Mouse (Mus musculus): ENCODE data around the gene Mab21l2. TPM values are rescaled to one million over a fixed set of nuclear protein-coding genes. Genes with fewer than 3 reads are reported as not detected.
A peak's percentile ranks its signal among the peaks of the same experiment; 100 is the strongest.

Mab21l2 gene
- polyA plus RNA-seq, 1 experiment from 2014 or later = 82.0 TPM

DNA sequence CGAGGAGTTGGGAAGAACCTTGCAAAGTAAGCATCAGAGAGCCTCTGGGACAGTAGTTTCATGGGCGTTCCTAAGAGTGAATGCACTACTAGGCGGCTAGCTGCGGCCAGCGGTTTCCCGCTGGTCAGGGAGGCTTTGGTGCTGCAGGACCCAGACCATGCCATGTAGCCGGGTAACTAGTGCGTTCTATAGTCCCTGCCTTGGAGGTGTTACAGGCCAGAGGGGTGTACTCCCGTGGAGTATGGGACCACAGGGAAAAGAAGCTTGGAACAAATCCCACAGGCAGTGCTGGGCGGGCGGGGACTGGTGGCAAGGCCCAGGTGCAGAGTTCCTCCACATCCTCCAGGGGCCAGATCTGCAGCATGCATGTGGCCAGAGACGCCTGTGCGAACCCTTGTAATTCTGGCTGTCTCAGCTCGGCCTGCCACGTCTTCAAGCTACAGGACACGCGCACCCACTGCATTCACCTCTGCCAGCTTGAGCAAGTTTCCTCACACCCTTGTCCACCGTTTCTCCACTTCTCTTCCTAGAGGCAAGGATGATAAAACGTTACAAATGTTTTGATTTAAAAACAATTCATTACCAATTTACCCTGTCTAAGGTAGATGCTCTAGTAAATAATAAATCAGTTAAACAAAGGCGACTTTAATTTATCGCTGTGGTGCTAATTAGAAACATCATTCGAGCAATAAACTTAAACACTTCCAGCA is 2.0 kb upstream of the Mab21l2 start:
- Histone ChIP-seq H3K4me1 (peaks cover 81% of the 10 kb centered on the region), H3K9me3 (replicated peaks) (no peaks in the 10 kb centered on the region), H3K27ac (replicated peaks) (peak overlapping the region; percentile 95), H3K4me3 (peak overlapping the region; percentile 85), H3K36me3 (no peaks in the 10 kb centered on the region), H3K27me3 (ENCODE audit: low read depth, poor library complexity, severe bottlenecking) (peaks cover 98% of the 10 kb centered on the region)
- peak; percentile 71 for DNase-seq (ENCODE audit: low spot score)
- 2% methylated on average over 22 of the region's 22 CpGs for WGBS

DNA sequence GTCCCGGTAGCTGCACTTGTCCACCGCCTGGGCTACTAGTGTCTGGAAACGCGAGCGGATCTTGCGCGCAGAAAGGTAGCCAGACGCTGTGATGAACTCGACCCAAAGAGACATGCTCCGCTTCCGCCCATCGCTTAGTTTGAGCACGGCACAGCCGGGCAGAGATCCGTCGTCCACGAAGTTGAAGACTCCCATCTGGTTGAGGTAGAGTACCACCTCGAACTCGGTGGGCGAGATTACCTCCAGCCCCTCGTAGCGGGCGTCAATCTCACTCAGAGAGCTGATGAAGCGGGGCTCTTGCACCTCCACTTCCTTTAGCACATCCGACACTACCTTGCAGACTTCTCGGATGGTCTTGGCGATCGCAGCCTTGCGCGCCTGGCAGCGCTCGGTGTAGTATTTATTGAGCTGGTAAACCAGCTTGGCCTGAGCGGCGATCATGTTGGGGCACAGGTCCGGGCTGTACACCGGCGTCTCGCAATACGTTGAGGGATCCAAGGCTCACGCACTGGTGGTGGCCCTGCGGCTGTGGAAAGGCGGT is 1.1 kb downstream of the Mab21l2 start:
- peak overlapping the region; percentile 85 for H3K4me3 ChIP-seq
- peak overlapping the region; percentile 95 for H3K27ac ChIP-seq (replicated peaks)
- peak; percentile 66 for DNase-seq (ENCODE audit: low spot score)
- peaks cover 90% of the 10 kb centered on the region for H3K27me3 ChIP-seq (ENCODE audit: low read depth, poor library complexity, severe bottlenecking)
- H3K4me1 ChIP-seq = peaks cover 72% of the 10 kb centered on the region
- under 1% methylated on average over 42 of the region's 42 CpGs for WGBS
- H3K36me3 ChIP-seq = no peaks in the 10 kb centered on the region
- H3K9me3 ChIP-seq (replicated peaks) = no peaks in the 10 kb centered on the region

DNA sequence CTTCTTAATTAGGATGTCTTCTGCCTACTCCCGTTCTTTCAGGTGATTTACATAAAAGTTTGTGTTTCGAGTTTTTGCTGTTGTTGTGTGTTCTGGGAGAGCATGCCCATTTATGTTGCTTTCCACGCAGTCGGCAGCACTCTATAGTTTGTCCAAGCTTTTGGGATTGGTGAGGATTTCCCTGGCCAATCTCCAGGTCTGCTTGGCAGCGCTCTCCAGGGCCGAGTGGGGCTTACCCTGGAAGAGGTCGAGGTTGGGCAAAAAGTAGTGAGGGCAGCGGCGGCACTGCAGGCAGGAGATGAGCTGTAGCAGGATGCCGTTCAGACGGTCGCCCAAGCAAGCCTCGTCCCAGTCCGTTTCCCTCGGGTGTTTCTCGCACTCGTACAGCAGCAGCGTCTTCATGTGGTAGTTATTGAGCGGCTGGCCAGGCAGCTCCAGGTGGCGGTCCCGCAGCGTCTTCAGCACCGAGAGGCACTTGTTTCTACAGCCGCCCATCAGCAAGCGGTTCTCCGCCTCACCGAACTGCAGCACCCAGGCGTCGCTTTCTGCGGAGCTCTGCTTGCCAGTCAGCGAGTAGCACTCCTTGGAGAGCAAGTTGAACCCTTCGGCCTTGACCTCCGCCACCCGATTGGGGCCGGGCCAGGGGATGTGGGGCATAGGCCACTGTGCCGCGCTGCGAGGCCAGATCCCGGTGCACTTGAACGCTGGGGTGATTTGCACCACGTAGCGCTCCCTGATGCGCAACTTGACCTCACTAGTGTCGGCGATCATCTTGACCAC is 1.8 kb downstream of the Mab21l2 start:
- H3K27ac ChIP-seq (replicated peaks) = peak overlapping the region; percentile 95
- DNase-seq (ENCODE audit: low spot score) = peak; percentile 75
- under 1% methylated on average over 45 of the region's 45 CpGs for WGBS
- H3K4me3 ChIP-seq = peak overlapping the region; percentile 85
- H3K27me3 ChIP-seq (ENCODE audit: low read depth, poor library complexity, severe bottlenecking) = peaks cover 90% of the 10 kb centered on the region
- peaks cover 72% of the 10 kb centered on the region for H3K4me1 ChIP-seq
- no peaks in the 10 kb centered on the region for H3K9me3 ChIP-seq (replicated peaks)
- H3K36me3 ChIP-seq = no peaks in the 10 kb centered on the region

DNA sequence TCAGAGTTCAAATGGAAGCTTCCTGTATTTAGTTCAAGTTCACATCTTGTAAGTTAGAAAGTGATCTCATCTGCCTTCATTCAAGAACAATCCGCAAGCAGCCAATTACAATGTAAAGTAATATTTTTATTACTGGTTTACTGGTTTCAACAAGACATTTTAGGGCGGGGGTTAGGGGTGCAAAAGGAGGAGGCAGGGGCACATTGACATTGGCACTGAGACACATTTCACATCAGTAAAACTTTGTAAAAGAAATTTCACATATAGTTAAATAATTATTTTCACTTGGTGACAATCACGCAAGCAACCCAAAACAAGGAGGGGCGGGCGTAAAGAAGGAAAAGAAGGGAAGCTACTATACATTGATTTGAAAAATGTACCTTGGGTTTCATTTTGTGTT is 2.5 kb downstream of the Mab21l2 start:
- Histone ChIP-seq H3K27ac (replicated peaks) (peak overlapping the region; percentile 95), H3K27me3 (ENCODE audit: low read depth, poor library complexity, severe bottlenecking) (peaks cover 90% of the 10 kb centered on the region), H3K4me1 (peaks cover 71% of the 10 kb centered on the region), H3K4me3 (peak overlapping the region; percentile 85), H3K36me3 (no peaks in the 10 kb centered on the region), H3K9me3 (replicated peaks) (no peaks in the 10 kb centered on the region)
- DNase-seq (ENCODE audit: low spot score) = peak; percentile 28
- 13% methylated on average over 5 of the region's 5 CpGs for WGBS

DNA sequence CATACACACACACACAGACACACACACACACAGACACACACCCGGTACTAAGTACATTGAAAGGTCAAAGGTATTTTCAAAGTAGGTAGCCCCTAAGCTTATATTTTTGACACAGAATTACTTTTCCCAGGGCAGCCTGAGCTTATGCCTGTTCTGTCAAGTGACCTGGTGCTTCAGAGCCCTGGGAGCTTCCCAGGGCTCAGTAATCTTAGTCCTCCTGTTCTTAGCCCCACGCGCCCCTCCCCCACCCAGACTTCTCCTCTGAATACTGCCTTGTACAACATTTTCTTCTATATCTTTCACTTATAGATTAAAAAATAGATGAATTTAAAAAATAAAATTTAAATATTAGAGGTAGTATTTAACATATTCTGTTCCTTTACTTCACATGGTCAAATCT is 3.6 kb downstream of the Mab21l2 start:
- no peaks in the 10 kb centered on the region for H3K36me3 ChIP-seq
- no peaks in the 10 kb centered on the region for H3K9me3 ChIP-seq (replicated peaks)
- H3K27ac ChIP-seq (replicated peaks) = peak overlapping the region; percentile 76
- H3K4me1 ChIP-seq = peaks cover 71% of the 10 kb centered on the region
- peak; percentile 71 for DNase-seq (ENCODE audit: low spot score)
- peaks cover 88% of the 10 kb centered on the region for H3K27me3 ChIP-seq (ENCODE audit: low read depth, poor library complexity, severe bottlenecking)
- 7% methylated on average over 3 of the region's 3 CpGs for WGBS
- H3K4me3 ChIP-seq = peak overlapping the region; percentile 85

DNA sequence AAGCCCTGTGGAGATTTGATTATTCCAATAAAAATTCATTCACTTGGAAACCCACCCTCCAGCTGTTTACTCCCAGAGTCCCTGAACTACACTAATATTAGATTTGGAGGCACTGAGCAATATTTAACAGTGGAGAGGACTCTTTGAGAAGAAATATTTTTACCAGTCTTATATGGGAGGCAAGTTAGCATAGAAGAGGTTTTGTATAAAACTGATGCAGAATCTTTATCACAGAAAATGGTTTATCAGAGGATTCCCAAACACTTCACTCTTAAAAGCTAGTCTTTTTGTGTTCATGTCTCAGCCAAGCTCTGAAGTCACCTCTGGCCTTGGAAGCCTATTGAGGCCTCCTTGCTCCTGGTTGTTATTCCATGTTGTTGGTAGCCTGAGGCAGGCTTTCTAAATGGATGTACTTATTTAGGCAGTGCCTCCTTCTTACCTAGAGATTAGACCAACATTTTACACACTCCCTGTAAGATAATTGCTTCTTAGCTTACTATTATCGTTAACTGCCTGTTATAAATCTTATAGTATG is 6.5 kb downstream of the Mab21l2 start:
- 60% methylated on average over 1 of the region's 1 CpGs for WGBS
- DNase-seq (ENCODE audit: low spot score) = no peak
- no peaks in the 10 kb centered on the region for H3K36me3 ChIP-seq
- peak overlapping the region; percentile 76 for H3K27ac ChIP-seq (replicated peaks)
- peaks cover 79% of the 10 kb centered on the region for H3K27me3 ChIP-seq (ENCODE audit: low read depth, poor library complexity, severe bottlenecking)
- H3K4me3 ChIP-seq = peak overlapping the region; percentile 85
- H3K4me1 ChIP-seq = peaks cover 61% of the 10 kb centered on the region
- no peaks in the 10 kb centered on the region for H3K9me3 ChIP-seq (replicated peaks)

DNA sequence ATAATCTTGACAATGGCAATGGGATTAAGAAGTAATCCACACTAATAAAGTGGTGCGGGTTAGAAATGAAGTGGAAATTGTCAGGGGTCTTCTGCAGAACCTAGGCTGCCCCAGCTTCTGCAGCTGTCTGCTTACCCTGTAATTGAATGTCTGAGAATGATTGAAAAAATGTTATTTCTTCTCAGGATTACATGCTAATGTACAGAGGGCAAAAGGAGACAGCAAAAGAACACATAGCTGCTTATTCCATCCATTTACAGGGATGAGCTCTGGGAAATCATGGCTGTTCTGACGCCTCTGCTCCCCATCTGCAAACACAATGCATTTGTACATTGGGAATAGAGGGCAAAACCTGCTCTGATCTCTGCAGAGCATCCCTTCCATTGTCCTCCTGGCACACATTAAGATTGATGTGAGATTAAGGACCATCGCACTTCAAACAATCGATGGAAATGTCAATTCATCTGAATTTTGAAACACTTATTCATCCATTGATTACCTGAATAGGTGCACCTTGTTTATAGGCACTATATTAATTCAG is 7.3 kb downstream of the Mab21l2 start:
- Histone ChIP-seq H3K27me3 (ENCODE audit: low read depth, poor library complexity, severe bottlenecking) (peaks cover 71% of the 10 kb centered on the region), H3K4me3 (peak overlapping the region; percentile 85), H3K4me1 (peaks cover 53% of the 10 kb centered on the region), H3K36me3 (no peaks in the 10 kb centered on the region), H3K27ac (replicated peaks) (peak overlapping the region; percentile 70), H3K9me3 (replicated peaks) (no peaks in the 10 kb centered on the region)
- WGBS = 35% methylated on average over 4 of the region's 4 CpGs
- no peak for DNase-seq (ENCODE audit: low spot score)

DNA sequence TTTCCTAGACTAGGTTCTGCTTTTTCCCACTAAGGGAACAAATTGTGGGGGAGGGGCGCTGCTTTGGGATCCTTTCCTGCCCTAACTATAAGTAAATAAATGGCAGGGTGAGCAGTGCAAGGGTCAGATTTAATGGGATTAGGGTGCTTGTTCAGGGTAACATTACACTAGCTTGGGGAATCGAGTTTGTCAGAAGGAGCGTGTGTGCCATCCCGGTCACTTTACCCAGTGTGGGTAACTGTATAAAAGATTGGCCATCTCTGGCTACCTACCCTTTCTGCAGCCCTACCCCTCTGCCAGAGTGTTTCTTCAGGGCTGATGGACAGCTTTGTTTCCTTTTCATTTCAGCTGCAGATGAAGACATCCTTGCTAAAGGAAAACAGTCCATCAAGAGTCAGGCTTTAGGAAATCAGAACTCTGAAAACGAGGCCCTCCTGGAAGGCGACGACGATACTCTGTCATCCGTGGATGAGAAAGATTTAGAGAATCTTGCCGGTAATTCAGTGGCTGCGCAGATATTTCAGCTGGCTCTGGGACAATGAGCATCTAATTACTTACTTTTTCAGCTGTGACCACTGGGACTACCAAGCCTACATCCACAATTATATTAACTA is 8.8 kb downstream of the Mab21l2 start:
- H3K4me3 ChIP-seq = peak overlapping the region; percentile 85
- peak overlapping the region; percentile 73 for H3K27ac ChIP-seq (replicated peaks)
- H3K9me3 ChIP-seq (replicated peaks) = no peaks in the 10 kb centered on the region
- peaks cover 64% of the 10 kb centered on the region for H3K27me3 ChIP-seq (ENCODE audit: low read depth, poor library complexity, severe bottlenecking)
- peak; percentile 53 for DNase-seq (ENCODE audit: low spot score)
- no peaks in the 10 kb centered on the region for H3K36me3 ChIP-seq
- peaks cover 49% of the 10 kb centered on the region for H3K4me1 ChIP-seq
- 10% methylated on average over 11 of the region's 11 CpGs for WGBS

DNA sequence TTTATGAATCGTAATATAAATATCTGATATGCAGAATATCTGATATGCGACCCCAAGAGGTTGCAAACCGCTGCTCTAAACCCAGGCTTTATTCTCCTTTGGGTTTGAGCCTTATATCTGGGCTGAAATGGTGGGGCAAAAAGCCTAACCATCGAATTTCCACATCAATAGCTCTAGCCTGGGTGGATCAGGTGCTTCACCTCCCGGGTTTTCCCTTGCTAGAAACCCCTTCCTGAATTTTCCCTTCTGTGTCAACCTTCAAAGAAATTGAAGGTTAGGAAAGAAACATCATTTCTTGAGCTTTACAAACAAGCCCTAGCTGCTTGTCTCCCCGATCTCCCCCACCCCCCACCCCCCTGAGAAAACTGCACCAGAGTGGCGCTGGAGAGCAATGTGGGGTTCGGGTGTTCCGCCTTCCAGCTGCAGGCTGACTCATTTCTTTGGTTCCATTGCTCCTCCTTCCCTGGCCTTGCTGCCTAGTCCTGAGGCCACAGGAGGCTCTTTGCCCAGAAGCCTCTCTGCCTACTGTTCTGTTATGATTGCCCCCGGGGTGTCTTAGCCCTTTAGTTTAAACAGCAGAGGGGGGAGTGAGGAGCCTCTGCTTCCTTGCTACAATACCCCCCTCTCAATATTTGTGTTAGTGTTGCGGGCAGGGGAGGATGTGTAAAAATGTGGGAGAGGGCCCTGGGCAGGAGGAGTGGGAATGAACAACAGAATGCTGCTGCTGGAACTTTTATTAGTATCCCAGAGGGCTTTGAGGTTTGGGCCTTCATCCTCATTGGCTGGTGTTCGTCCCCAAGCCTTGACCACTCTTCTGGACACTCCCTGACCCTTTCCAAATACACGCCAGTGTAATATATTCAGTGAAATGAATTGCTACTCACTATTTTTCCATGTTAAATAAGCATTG is 9.5 kb downstream of the Mab21l2 start:
- peaks cover 59% of the 10 kb centered on the region for H3K27me3 ChIP-seq (ENCODE audit: low read depth, poor library complexity, severe bottlenecking)
- DNase-seq (ENCODE audit: low spot score) = peak; percentile 37
- no peaks in the 10 kb centered on the region for H3K36me3 ChIP-seq
- H3K27ac ChIP-seq (replicated peaks) = peak overlapping the region; percentile 73
- WGBS = 13% methylated on average over 13 of the region's 13 CpGs
- H3K4me1 ChIP-seq = peaks cover 49% of the 10 kb centered on the region
- H3K4me3 ChIP-seq = peak overlapping the region; percentile 85
- no peaks in the 10 kb centered on the region for H3K9me3 ChIP-seq (replicated peaks)

DNA sequence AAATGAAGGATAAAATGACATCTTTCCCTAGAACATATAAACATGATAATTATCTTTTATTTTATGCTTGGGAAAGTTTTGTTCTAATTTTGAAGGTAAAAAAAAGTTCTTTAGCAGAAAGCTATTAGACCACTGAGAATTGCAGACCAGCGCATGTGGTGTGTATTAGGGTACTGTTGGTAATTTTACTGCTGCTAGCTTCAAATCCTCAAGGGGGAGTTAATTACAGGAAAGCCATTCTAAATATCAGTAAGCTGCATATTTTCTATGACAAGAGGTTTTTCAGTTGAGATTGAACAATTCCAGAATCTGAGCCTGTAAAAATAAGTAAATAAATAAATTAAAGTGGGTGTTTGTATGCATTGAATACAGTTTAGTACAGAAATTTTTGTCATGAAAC is 11.7 kb downstream of the Mab21l2 start:
- Histone ChIP-seq H3K4me3 (no peak overlapping the region), H3K27me3 (ENCODE audit: low read depth, poor library complexity, severe bottlenecking) (peaks cover 37% of the 10 kb centered on the region), H3K4me1 (peaks cover 35% of the 10 kb centered on the region), H3K9me3 (replicated peaks) (no peaks in the 10 kb centered on the region), H3K27ac (replicated peaks) (no peak overlapping the region), H3K36me3 (no peaks in the 10 kb centered on the region)
- no peak for DNase-seq (ENCODE audit: low spot score)
- WGBS = 74% methylated on average over 1 of the region's 1 CpGs

DNA sequence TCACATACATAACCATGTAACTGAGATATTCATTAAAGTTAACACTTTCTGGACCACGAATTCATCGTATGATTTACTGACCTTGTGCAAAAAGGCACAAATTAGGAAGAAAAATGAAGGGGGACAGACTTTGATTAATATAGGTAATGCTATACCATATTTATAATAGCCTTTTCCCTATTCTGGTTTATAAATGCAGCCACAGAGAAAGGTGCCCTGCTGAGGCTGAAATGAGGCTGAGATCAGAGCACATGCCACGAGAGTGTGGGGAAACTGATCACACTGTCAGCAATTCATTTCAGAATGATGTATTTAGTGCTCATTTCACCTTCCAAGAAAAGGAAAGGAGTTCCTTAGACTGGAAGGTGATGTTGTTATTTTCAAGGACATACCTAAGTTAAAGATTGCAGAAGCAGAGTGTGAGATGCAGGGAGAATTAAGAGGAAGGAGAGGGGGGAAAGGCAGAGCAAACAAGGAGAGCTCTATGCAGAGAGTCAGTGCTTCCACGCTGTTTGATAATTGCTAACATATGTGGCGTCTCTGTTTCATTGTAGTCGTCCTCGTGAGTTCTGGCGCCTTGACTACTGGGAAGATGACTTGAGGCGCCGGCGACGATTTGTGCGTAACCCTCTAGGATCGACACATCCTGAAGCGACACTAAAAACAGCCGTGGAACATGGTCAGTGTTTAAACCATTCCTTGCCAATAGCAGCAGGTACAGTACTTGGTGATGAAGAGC is 16.7 kb downstream of the Mab21l2 start:
- Histone ChIP-seq H3K27ac (replicated peaks) (no peak overlapping the region), H3K27me3 (ENCODE audit: low read depth, poor library complexity, severe bottlenecking) (no peaks in the 10 kb centered on the region), H3K4me1 (no peaks in the 10 kb centered on the region), H3K4me3 (no peak overlapping the region), H3K36me3 (no peaks in the 10 kb centered on the region), H3K9me3 (replicated peaks) (no peaks in the 10 kb centered on the region)
- no peak for DNase-seq (ENCODE audit: low spot score)
- WGBS = 77% methylated on average over 16 of the region's 16 CpGs

Data from midbrain, embryonic 10.5 days (tissue).